Mouse (Mus musculus) E14TG2a.4 (cell line): ENCODE measurements around the gene Parp3.

Experiments used
- CTCF ChIP-seq: conservative IDR thresholded peaks from 2 replicates; pipeline ENCODE4 v1.5.1; 2014; ENCODE audit warnings: low read length
- POU5F1 ChIP-seq: IDR thresholded peaks from 2 replicates; pipeline ENCODE4 v1.6.1; 2014; ENCODE audit warnings: low read length, borderline replicate concordance

DNA sequence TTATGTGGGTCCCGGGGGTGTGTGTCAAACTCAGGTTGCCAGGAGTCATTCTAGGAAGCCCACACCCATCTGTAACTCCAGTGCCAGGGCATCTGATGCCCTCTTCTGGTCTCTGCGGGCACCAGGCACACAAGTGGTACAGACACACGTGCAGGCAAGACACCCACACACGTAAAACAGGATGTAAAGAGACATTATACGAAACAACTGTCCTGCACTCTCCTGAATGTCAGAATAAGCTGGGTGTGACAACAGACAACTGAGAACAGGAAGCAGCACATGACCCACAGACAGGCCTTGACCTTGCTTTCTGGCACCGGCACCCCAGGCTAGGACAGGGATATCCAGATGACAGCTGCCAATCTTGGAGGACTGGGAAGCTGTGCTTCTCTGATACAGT, 7.4 kb downstream of the Parp3 start:
- TF ChIP-seq CTCF (no peak), POU5F1 (no peak)
